Mouse (Mus musculus) cerebellum, adult 9-11 months (tissue): Measurements from ENCODE around the gene Cabin1.

ENCODE experiments used
- DNase-seq: peaks from one replicate; pipeline ENCODE4 v3.0.0; 2022

Cabin1 gene

DNA sequence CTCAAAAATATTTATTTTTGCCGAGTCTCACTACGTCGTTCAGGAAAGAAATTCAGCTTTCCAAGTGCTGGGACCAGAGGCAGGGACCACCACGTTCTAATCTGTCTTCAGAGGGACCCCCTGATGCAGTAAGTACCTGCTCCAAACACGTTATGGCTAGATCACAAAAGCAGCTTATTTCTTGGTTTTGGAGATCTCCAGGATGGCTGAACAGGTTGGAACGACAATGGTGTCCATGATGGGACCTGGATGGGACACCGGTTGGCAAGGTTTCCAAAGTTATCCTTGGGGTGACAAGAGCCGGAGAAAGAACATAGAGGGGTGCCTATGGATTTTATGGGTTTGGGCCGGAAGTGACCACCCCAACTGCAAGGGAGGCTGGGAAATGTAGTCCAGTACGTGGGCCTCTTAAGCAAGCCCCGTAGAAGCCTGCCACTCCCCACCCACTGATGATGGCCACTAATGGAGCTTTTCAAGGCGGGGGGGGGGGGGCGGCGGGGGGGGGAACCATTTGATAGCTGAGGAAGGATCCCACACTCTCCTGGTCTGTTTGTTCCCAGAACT, 130.5 kb downstream of the Cabin1 start:
- DNase-seq = no peak

DNA sequence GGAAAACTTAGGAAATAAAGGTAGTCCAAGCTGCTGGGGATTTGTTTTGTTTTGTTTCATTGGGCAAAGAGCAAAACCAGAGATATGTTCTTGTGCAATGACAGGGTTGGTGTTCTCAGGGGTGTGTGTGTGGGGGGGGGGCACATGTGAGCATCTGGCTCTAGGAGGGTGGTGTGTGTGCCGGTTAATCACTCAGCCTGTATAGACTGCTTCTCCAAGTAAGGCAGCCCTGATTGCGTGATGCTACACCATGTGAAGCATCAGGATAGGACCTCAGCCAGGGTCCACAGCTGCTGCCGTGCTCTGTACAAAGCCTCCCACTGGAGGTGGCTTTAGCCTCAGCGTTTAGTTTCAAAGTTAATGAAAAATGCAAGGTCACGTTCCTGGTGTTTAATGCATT, 131.1 kb downstream of the Cabin1 start:
- DNase-seq = no peak

DNA sequence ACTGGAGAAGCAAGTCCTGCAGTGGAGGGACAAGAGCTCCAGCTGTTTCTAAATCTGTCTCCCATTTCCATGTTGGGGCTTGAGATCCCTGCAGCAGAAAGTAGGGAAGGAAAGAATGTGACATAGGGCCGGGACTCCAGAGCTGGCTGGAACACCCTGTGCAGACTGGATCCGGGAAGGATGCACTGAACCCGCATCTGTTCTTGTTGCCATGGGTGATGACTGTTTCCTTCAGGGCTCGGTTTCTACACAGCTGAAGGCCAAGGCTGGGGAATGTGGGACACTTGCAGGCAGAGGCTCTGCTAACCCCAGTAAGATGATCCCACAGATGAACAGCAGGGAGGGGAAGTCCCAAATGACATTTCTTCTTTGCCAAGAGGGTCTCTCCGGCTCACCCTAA, 131.5 kb downstream of the Cabin1 start:
- DNase-seq = no peak

DNA sequence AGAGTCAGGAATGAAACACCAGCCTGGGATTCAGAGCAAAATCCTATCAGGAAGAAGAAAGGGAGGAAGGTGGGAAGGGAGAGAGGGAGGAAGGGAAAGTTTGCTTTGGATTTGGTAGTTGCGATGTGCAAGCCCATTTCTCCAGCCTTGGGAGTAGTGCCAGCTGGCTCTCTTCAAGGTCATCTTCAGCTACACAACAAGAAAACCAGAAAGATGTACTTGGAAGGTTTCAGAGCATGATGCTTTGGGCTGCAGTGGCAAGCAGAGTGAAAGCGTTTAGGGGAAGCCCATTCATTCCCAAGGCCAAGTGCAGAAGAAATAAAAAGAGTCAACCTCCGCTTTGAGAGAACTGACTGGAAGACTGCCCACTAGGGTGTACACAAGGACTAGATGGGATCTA, 136.7 kb downstream of the Cabin1 start:
- no peak for DNase-seq

DNA sequence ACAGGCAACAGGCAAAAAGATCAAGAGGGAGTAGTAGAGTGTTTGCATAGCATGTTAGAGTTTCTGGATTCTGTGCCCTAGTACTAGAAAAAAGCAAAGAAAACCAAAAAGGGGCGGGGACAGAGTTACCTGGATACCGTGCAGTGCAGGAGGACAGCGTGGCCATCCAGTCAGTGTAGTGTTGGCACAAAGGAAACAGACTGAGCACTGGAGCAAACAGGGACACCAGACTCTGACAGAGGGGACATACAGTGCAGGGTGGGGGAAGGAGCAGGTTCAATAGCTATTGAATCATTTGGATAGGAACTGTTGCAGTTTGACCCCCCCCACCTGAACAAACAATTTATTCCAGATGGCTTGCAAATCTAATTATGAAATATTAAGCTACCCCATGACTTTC, 137.2 kb downstream of the Cabin1 start:
- DNase-seq = no peak

DNA sequence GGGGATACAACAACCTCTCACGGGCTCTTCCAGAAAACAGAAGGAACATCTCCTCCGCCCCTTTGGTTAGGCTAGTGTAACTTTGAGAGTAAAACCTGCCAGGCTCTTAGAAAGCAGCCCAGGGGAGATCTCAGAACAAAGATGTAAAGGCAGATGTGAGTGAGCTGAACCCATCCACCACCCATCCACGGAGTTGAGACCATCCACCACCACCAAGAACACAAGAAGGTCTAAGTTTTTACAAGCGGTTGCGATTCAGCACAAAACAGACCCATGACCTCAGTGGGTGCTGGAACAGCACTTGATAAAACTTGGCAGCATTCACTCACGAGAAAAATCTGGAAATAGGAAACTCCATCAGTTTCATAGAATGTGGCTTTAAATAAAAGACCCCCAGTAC, 138.2 kb downstream of the Cabin1 start:
- no peak for DNase-seq

DNA sequence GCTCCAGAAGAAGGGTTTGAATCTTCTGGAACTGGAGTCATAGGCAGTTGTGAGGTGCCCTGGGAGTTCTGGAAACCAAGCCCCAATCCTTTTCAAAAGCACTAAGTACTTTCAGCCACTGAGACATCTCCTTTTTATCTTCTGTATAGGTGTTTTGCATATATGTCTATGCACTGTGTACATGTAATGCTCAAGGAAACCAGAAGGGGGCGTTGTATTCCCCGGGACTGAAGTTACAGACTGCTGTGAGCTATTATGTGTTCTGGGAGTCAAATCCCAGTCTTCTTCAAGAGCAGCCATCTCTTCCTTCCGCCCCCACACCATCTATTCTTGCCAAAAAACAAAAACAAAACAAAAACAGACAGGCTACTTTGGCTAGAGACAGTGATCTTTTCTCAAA, 143.3 kb downstream of the Cabin1 start:
- no peak for DNase-seq

DNA sequence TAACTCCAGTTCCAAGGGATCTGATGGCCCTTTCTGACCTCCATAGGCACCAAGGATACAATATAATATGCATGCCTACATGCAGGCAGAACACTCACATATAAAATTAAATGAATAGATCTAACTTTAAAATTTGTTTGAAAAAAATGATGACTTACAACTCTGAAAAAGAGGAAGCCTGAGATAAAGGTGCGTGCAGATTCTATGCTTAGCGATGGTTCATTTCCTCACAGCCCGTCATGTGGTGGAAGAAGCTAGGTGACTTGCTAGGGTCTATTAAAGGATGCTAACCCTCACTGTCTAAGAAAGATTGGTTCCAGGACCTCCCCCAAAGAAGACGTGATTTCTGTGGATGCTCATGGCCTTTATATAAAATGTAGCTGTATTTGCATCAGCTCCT, 148.1 kb downstream of the Cabin1 start:
- no peak for DNase-seq

DNA sequence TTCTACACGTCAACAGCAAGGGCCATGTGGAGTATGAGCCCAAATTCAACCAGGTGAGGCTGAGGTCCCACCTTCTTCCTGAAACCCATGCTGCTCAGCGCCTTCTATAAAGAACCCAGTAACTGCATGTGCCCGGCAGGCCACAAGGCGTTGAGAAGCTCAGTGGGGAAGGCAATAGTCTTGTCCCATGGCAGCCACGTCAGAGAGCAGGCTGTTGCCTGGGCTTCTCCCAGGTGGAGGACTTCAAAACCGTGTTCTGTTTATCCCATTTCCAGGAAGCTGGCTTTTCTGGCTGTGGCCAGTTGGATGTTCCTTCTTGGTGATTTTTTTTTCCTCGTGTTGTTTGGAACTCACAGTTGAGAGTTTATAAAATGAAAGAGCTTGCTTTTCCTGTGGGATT, 153.7 kb downstream of the Cabin1 start:
- no peak for DNase-seq

DNA sequence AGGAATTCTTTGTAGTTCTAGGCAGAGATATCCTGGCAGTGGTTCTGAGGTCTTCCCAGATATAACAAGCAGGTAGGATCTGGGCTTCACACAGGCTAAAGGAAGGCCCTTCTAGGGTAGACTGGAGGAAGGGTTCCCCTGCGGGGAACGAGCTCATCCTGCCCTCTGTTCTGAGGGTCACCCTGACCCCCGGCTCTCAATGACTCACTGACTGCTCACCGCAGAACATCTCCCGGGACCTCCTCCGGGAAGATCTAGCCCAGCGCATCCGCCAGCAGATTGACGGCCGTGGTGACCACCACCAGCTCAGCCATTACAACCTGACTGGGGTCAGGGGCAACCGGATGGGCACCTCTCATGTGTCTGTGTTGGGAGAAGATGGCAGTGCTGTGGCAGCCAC, 155.2 kb downstream of the Cabin1 start:
- no peak for DNase-seq

DNA sequence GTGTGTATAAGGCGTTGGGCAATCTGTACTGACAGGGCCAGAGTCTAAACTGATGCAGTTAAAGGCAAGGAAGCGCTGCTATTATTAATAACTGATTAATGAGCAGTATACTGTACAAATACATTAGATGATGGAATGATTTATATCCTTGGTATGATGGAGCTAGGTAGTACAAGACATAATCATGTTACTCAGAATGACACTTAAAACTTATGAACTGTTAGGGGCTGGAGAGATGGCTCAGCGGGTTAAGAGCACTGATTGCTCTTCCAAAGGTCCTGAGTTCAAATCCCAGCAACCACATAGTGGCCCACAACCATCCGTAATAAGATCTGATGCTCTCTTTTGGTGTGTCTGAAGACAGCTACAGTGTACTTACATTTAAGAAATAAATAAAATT, 156.9 kb downstream of the Cabin1 start:
- no peak for DNase-seq

DNA sequence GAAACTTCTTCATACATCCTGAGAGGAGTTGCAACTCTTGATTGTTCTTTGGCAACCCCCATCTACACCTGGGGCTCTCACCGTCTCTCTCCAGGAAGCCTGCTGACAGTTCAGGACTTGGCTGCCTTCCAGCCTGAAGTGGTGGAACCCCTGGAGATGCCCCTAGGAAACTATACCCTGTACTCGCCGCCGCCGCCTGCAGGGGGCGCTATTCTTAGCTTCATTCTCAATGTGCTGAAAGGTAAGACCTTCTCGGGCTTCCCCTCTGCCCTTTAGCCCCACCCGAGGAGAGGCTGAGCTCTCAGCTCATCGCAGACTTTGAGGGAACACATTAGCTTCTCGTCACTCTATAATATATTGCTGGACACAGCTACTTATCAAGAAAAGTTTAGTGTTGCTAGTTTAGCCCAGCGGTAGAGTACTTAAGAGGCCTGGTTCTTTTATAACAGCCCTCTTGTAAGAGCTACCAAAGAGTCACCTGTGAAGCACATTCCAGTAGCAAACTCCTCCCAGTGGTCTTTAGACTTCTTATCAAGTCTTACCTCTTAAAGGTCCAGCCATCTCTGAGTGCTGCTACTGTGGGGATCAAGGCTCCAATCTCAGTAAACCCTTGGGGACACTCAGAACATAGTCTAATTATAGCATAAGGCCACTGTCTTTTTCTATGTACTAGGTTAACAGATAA, 158.8 kb downstream of the Cabin1 start:
- DNase-seq = no peak

DNA sequence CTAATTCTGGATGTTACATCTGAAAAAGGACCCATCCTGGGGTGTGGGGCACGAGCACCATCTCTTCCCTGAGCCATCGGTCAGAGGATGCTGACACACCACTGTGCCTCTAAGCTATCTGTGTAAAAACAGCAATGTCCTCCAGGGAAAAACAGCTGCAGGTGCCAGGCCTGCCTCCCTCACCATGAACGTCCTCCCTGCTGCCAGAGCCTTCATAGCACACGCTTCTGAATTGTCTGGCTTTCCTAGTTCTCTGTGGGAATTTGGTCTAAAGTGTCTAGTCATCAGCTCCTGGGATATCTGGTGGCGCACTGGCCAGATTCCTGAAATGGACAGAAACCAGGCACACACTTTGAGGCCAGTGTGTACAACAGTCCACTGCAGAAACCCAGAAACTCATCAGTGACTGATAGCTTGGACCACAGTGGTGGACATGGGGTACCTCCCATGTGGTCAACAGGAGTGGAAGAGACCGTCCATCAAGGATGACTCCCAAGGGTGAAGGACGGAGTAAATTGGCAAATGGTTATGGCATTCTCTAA, 163.9 kb downstream of the Cabin1 start:
- DNase-seq = no peak
